Mouse (Mus musculus): ENCODE results near the gene Card14.

Card14 gene

GRCm38 (mm10) chr11:119392001-119392614 lies 84.5 kb downstream of the Card14 start:
- H3K36me3 ChIP-seq (ENCODE audit: insufficient read depth, low read length) = no peaks in the 10 kb centered on the region
- H3K27me3 ChIP-seq (ENCODE audit: insufficient read depth, low read length) = peaks cover 70% of the 10 kb centered on the region
- H3K4me3 ChIP-seq (replicated peaks; ENCODE audit: low read length) = peak overlapping the region; percentile 78
- no peaks in the 10 kb centered on the region for H3K9me3 ChIP-seq (ENCODE audit: low read length)
- H3K4me1 ChIP-seq (replicated peaks; ENCODE audit: low read depth, low read length) = peaks cover 95% of the 10 kb centered on the region
- no peak for TF ChIP-seq NANOG (IDR thresholded peaks at IDR 0.05; ENCODE audit: borderline replicate concordance, low read length)
- TF ChIP-seq CTCF (conservative IDR thresholded peaks at IDR 0.05; ENCODE audit: low read length) = no peak
- no peak for TF ChIP-seq POU5F1 (IDR thresholded peaks at IDR 0.05; ENCODE audit: borderline replicate concordance, low read length)

- no peaks in the 10 kb centered on the region for H3K9me3 ChIP-seq (ENCODE audit: low read length)
- peaks cover 66% of the 10 kb centered on the region for H3K27me3 ChIP-seq (ENCODE audit: insufficient read depth, low read length)
- peaks cover 91% of the 10 kb centered on the region for H3K4me1 ChIP-seq (replicated peaks; ENCODE audit: low read depth, low read length)
- peaks cover 1% of the 10 kb centered on the region; the same call in 1 of the 2 replicates for H3K36me3 ChIP-seq (ENCODE audit: insufficient read depth, low read length)
- H3K4me3 ChIP-seq (replicated peaks; ENCODE audit: low read length) = peak within 1 kb of the TSS; percentile 78
- no peak for TF ChIP-seq CTCF (conservative IDR thresholded peaks at IDR 0.05; ENCODE audit: low read length)
- TF ChIP-seq NANOG (IDR thresholded peaks at IDR 0.05; ENCODE audit: borderline replicate concordance, low read length) = no peak
- no peak for TF ChIP-seq POU5F1 (IDR thresholded peaks at IDR 0.05; ENCODE audit: borderline replicate concordance, low read length)
These were observed 85.4 kb downstream of the Card14 start, which contains the start of gene Rnf213 for GRCm38 (mm10) chr11:119392800-119393482. Rnf213 (plus strand) TSS chr11:119393100.

DNA sequence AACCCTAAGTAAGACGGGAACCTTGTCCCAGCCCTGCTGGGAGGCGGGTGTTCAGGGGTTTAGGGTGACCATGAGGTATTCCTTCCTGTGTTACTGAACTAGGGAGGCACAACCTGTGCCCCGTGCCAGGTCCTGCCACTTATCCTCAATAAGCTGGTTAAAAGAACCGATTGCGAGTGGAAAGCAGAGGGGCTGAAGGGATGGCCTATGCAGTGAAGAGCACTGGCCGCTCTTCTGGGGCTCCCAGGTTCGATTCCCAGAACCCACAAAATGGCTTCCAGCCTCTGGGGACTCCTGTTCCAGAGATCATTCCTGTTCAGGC lies 85.9 kb downstream of the Card14 start:
- H3K4me3 ChIP-seq (replicated peaks; ENCODE audit: low read length) = peak overlapping the region; percentile 69
- peaks cover 4% of the 10 kb centered on the region; the same call in 1 of the 2 replicates for H3K36me3 ChIP-seq (ENCODE audit: insufficient read depth, low read length)
- H3K9me3 ChIP-seq (ENCODE audit: low read length) = no peaks in the 10 kb centered on the region
- TF ChIP-seq CTCF (conservative IDR thresholded peaks at IDR 0.05; ENCODE audit: low read length) (no peak), POU5F1 (IDR thresholded peaks at IDR 0.05; ENCODE audit: borderline replicate concordance, low read length) (no peak)
- peaks cover 91% of the 10 kb centered on the region for H3K4me1 ChIP-seq (replicated peaks; ENCODE audit: low read depth, low read length)
- H3K27me3 ChIP-seq (ENCODE audit: insufficient read depth, low read length) = peaks cover 60% of the 10 kb centered on the region

DNA sequence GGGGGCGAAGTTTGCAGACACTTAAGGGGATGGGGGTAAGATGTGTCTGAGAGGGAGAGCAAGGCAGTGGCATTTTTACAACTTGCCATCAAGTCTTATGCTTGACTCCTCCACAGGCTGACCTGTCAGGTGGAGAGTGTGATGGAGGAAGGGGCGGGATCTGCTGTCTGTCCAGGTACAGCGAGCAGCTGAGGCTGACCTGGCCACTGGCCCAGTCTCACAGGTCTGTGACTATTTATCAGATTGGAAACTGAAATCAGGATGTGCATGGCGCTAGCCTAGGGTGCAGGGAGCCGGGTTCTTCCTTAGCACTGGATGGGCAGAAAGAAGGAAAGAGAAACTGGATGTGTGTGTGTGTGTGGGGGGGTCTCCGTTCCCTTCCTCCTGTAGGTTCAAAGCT lies 86.6 kb downstream of the Card14 start:
- TF ChIP-seq CTCF (conservative IDR thresholded peaks at IDR 0.05; ENCODE audit: low read length) (no peak), POU5F1 (IDR thresholded peaks at IDR 0.05; ENCODE audit: borderline replicate concordance, low read length) (no peak), NANOG (IDR thresholded peaks at IDR 0.05; ENCODE audit: borderline replicate concordance, low read length) (no peak)
- Histone ChIP-seq H3K27me3 (ENCODE audit: insufficient read depth, low read length) (peaks cover 57% of the 10 kb centered on the region), H3K4me3 (replicated peaks; ENCODE audit: low read length) (peak overlapping the region; percentile 58; the same call in 1 of the 2 replicates), H3K4me1 (replicated peaks; ENCODE audit: low read depth, low read length) (peaks cover 84% of the 10 kb centered on the region), H3K36me3 (ENCODE audit: insufficient read depth, low read length) (peaks cover 4% of the 10 kb centered on the region; the same call in 1 of the 2 replicates), H3K9me3 (ENCODE audit: low read length) (no peaks in the 10 kb centered on the region)
